Mouse (Mus musculus) inflammation-experienced regulatory T-cells (primary cell): Measurements from ENCODE around the gene Olfr1270. TPM values are rescaled to one million over a fixed set of nuclear protein-coding genes. Genes with fewer than 3 reads are reported as not detected.

Experiments
- polyA plus RNA-seq, 2 experiments: library from polyadenylated mRNA; unstranded; fragments of 100-300 nt; shearing (Covaris generic); gene quantifications; one replicate each; pipeline ENCODE4 v1.2.1; 2017

The Olfr1270 gene
- under 1 TPM; 0.10 to 0.27 TPM for polyA plus RNA-seq

GRCm38 (mm10) chr2:90152991-90153390 is at the start of gene Olfr1270:
TSS of gene Olfr1270 (minus strand) at chr2:90153091.

GRCm38 (mm10) chr2:90142196-90142595 is 10.7 kb downstream of the Olfr1270 start, which contains the start of gene Olfr32:
TSS of gene Olfr32 (minus strand) at chr2:90142296.

GRCm38 (mm10) chr2:90121312-90121711 is 31.6 kb downstream of the Olfr1270 start, which contains the start of gene Olfr1269:
TSS of gene Olfr1269 (minus strand) at chr2:90121412.

Other genes with a start within 250 kb of the Olfr1270 start
- gene Olfr1258, start 225.8 kb downstream of the Olfr1270 start, polyA plus RNA-seq, result under 1 TPM in 1 of 2 experiments, not detected in 1; 0.37 TPM
- under 1 TPM in 1 of 2 experiments, not detected in 1; 0.08 TPM for gene Olfr1259, start 204.4 kb downstream of the Olfr1270 start, polyA plus RNA-seq
- not detected for gene Olfr1260, start 178.8 kb downstream of the Olfr1270 start, polyA plus RNA-seq
- gene Olfr1261, start 161.9 kb downstream of the Olfr1270 start, polyA plus RNA-seq, result under 1 TPM in 1 of 2 experiments, not detected in 1; 0.38 TPM
- gene Olfr1262, start 152.9 kb downstream of the Olfr1270 start, polyA plus RNA-seq, result not detected
- gene Olfr1263, start 141.0 kb downstream of the Olfr1270 start, polyA plus RNA-seq, result under 1 TPM; 0.07 to 0.34 TPM
- gene Olfr1264, start 127.5 kb downstream of the Olfr1270 start, polyA plus RNA-seq, result under 1 TPM; 0.04 to 0.38 TPM
- gene Olfr1265, start 117.8 kb downstream of the Olfr1270 start, polyA plus RNA-seq, result under 1 TPM; 0.07 to 0.23 TPM
- not detected for gene Olfr140, start 89.5 kb downstream of the Olfr1270 start, polyA plus RNA-seq
- 1 to 10 TPM in 1 of 2 experiments, under 1 TPM in 1; 0.34 to 4.4 TPM for gene Olfr1269, start 31.7 kb downstream of the Olfr1270 start, polyA plus RNA-seq
- gene Olfr32, start 10.8 kb downstream of the Olfr1270 start, polyA plus RNA-seq, result not detected
- not detected for gene Olfr1506, start 71.4 kb upstream of the Olfr1270 start, polyA plus RNA-seq
- gene Olfr142, start 104.5 kb upstream of the Olfr1270 start, polyA plus RNA-seq, result not detected
- gene Olfr1271, start 117.9 kb upstream of the Olfr1270 start, polyA plus RNA-seq, result under 1 TPM; 0.04 to 0.29 TPM
- gene Olfr1272, start 139.8 kb upstream of the Olfr1270 start, polyA plus RNA-seq, result under 1 TPM in 1 of 2 experiments, not detected in 1; 0.16 TPM
- gene Gm13769, start 169.1 kb upstream of the Olfr1270 start, polyA plus RNA-seq, result under 1 TPM; 0.06 to 0.89 TPM
- 1 to 10 TPM in 1 of 2 experiments, under 1 TPM in 1; 0.30 to 1.8 TPM for gene Olfr1274-ps, start 245.6 kb upstream of the Olfr1270 start, polyA plus RNA-seq